Mouse (Mus musculus) embryonic stem cell, embryonic (primary cell): ENCODE results near the gene Pnkp.

Experiments used
- CTCF ChIA-PET, 4 experiments: fragments of 300-600 bp in 2 of 4; fragments of 350-600 bp in 2 of 4; sonication (Branson Sonifier 250); formaldehyde crosslinking; loops; one replicate each; lab custom pipeline; 2022; ENCODE audit warnings: inconsistent platforms in 2 of 4; lab: Charles Lee
- POLR2A ChIA-PET, 4 experiments: fragments of 300-600 bp in 2 of 4; fragments of 350-600 bp in 2 of 4; sonication (Branson Sonifier 250); formaldehyde crosslinking; loops; one replicate each; lab custom pipeline; 2022; ENCODE audit warnings: antibody characterized with exemption in 4 of 4, inconsistent platforms in 1 of 4; lab: Charles Lee

Pnkp gene

DNA sequence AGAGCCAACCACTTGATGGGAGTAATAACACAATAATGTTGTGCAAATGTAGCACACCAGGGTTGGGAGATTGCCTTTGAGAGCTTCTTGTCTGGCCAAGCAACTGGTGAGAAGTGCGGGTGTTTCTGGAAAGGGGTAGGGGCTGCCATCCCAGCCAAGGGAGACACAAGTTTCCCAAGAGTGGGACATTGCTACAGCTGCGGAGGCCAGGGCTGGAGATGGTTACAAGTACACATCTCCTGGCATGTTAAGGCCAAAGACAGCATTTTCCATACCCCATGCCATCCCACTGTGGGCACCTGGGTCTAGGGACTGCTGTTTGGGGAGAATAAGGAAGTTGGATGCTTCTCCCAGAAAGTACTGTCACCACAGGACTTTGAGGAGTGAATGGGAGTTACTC, 3.9 kb upstream of the Pnkp start:
- CTCF ChIA-PET = interaction anchor here in 2 of 4 experiments (1.1 to 1.7 kb wide), 2 partner anchors 7 to 28 kb away, joined by 3 to 4 read pairs; no protein-coding TSS in a partner anchor
- POLR2A ChIA-PET = interaction anchor here in 2 of 4 experiments (0.6 to 52.0 kb wide), 13 partner anchors 4 to 210 kb away, joined by 3 to 2007 read pairs (median 12); partner anchors contain the start of genes Atf5 (in 2 of the 2), Il4i1 (in 2 of the 2), Nup62 (in 2 of the 2) and Ptov1 (in 2 of the 2)

DNA sequence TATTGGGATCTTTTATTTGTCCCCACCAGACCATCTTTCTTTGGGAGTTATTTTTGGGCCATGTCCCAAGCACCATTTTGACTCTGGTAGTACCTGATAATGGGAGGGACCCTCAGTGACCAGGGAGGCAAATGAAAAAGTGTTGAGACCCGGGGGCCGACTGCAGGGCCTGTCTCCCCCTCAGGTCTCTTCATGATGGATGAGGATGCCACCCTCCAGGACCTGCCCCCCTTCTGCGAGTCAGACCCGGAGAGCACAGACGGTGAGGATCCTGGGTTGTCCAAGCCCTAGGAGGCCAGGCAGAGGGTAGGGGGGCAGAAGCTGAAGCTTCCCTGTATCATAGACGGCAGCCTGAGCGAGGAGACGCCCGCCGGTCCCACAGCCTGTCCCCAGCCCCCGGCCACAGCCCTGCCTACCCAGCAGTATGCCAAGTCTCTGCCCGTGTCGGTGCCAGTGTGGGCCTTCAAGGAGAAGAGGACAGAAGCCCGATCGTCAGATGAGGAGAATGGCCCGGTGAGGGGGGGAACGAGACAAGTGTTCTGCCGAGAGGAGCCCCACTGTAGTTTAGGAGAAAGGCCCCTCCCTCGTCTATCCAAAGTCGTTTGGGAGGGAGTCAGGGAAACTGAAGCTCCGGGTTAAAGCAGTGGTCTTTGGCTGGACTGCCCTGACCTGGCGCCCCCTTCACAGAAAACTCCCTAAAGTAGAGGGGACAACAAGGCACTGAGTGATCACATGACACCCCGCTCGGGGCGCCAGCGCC, 3.2 kb upstream of the Pnkp start:
- ChIA-PET CTCF (interaction anchor here in 3 of 4 experiments (0.6 to 1.7 kb wide), 7 partner anchors 16 to 229 kb away, joined by 4 to 5 read pairs (median 4); partner anchors contain the start of gene Ptov1 (in 1 of the 3)), POLR2A (interaction anchor here (0.6 to 52.0 kb wide), 29 partner anchors 5 to 270 kb away, joined by 3 to 2007 read pairs (median 5); partner anchors contain the start of genes Atf5 (in 3 of the 4), Il4i1 (in 3 of the 4), Nup62 (in 3 of the 4) and Ptov1 (in 3 of the 4))

DNA sequence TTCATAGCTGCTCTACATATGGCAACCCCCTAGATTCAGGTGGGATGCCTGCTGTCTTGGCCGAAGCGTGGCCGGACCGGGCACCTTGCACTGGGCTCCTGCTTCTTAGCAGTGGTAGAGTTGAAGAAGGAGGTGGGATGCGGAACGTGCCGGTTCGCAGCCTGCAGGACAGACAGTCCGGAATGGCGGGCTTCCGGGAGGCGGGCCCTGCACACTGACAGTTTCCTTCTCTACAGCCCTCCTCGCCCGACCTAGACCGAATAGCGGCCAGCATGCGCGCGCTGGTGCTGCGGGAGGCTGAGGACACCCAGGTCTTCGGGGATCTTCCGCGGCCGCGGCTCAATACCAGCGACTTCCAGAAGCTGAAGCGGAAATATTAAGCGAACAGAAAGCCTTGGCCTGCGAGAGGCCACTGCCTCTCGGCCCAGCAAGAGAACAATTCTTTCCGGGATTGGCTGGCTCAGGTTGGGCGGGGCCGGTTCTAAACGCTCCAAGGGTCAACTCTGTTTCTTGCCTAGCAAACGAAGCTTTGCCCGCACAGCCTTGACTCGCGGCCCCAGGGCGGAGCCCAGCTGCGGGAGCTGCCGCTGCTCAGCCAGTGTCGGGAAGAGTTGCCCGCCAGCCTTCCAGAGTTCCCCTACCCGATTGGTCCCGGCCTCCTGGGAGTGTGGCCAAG, 2.4 kb upstream of the Pnkp start:
- POLR2A ChIA-PET = interaction anchor here (0.6 to 52.0 kb wide), 39 partner anchors 5 to 269 kb away, joined by 3 to 2007 read pairs (median 4); partner anchors contain the start of genes Atf5 (in 3 of the 4), Il4i1 (in 3 of the 4), Nup62 (in 3 of the 4) and Ptov1 (in 3 of the 4)
- CTCF ChIA-PET = interaction anchor here in 2 of 4 experiments (0.6 to 1.7 kb wide), 9 partner anchors 15 to 229 kb away, joined by 3 to 7 read pairs (median 4); partner anchors contain the start of gene Ptov1 (in 1 of the 2)

DNA sequence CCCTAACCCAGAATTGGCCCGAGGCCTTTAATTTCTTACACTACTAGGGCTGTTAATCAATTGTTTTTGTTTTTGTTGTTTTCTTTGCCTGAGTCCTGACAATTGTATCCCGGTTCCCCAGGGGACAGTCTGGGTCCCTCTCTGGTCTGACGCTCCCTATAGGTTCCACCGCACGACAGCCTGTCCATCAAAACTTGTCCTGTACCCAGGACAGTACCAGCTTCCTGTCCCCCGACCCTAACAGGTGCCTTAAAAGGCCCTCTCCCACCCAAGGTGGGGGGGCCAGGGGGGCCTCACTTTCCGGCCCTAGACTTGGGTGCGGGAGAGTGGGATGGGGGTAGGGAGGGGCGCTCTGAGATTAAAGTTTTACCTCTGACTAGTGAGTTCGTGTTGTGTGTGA, 1.9 kb upstream of the Pnkp start:
- CTCF ChIA-PET = interaction anchor here in 2 of 4 experiments (0.7 to 1.7 kb wide), 7 partner anchors 15 to 162 kb away, joined by 3 to 7 read pairs (median 4); partner anchors contain the start of gene Ptov1 (in 1 of the 2)
- POLR2A ChIA-PET = interaction anchor here in 3 of 4 experiments (0.6 to 52.0 kb wide), 35 partner anchors 6 to 265 kb away, joined by 3 to 2007 read pairs (median 4); partner anchors contain the start of genes Atf5 (in 3 of the 3), Il4i1 (in 3 of the 3), Nup62 (in 3 of the 3) and Ptov1 (in 3 of the 3)

DNA sequence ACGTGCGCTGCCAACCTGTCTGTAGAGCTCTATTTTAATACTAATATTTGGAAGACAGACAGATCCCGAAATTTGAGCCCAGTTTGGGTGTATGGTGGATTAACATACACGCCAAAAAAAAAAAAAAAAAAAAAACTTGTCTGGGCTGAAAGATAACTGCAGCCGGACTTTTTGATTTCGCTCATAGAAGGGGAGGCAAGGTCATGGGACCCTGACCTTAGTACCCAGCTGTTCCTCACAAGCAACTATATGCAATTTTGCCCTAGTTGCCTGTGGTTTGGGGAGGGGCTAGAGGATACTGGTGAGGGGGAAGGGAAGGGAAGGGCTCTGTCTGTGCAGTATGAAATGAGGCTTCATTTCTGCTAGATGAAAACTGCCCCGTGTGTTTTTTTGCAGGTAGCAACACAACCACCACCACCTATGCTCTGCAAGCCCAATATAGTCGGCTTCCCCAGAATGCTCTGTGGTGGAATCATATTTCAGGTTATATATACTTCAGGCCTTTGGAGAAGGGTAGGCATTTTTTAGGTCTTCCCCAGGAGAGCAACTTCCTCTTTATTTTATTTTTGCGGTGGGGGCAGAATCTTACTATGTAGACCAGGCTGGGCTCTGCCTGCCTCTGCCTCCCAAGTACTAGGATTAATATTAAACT, 548 bp upstream of the Pnkp start:
- ChIA-PET POLR2A (interaction anchor here in 3 of 4 experiments (0.6 to 52.0 kb wide), 36 partner anchors 7 to 600 kb away, joined by 3 to 2007 read pairs (median 7); partner anchors contain the start of genes Atf5 (in 3 of the 3), Il4i1 (in 3 of the 3), Nup62 (in 3 of the 3) and Ptov1 (in 3 of the 3)), CTCF (interaction anchor here in 1 of 4 experiments (0.6 to 0.8 kb wide), 2 partner anchors 31 to 111 kb away, joined by 3 read pairs; no protein-coding TSS in a partner anchor)

DNA sequence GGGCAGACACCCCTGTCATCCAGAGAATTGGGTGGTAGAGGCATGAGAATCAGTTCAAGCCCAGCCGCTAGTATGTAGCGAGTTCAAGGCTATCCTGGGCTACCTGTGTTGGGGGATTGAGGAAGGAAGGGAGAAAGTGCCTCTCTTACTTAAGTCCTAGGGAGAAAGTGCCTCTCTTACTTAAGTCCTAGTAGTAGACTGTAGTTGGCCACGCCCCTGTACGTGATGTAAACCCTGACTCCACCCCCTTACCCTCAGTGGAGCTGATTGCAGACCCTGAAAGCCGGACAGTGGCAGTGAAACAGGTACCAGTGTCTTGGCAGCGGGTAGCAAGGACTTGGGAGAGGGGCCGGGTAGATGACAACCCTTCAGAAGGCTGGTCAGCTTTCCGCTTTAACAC, 966 bp downstream of the Pnkp start:
- ChIA-PET CTCF (interaction anchor here in 2 of 4 experiments (0.8 to 1.6 kb wide), 4 partner anchors 10 to 128 kb away, joined by 4 to 11 read pairs (median 4); partner anchors contain the start of genes Akt1s1 (in 1 of the 2), Ptov1 (in 1 of the 2) and Tbc1d17 (in 1 of the 2)), POLR2A (interaction anchor here (0.6 to 52.0 kb wide), 36 partner anchors 8 to 602 kb away, joined by 3 to 2007 read pairs (median 6); partner anchors contain the start of genes Akt1s1 (in 3 of the 4), Ptov1 (in 3 of the 4), Tbc1d17 (in 3 of the 4) and Atf5 (in 2 of the 4))

DNA sequence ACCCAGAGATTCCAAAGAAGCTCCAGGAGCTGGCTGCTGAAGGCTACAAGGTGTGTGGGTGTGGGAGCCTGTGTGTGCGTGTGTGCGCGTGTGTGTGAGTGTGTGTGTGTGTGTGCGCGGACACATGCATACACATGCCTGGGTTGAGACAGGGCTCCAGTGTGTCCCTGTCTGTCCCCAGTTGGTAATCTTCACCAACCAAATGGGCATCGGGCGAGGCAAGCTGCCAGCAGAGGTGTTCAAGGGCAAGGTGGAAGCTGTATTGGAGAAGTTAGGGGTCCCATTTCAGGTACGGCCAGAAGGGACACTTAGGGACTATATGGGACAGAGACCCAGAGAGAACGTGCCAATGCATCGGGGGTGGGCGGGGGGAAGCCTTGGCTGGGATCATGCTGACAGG, 3.0 kb downstream of the Pnkp start:
- CTCF ChIA-PET = interaction anchor here (0.6 to 2.2 kb wide), 26 partner anchors 7 to 207 kb away, joined by 3 to 15 read pairs (median 4); partner anchors contain the start of genes Ptov1 (in 3 of the 4), Tbc1d17 (in 2 of the 4), Akt1s1 (in 1 of the 4) and Ap2a1 (in 1 of the 4)
- POLR2A ChIA-PET = interaction anchor here in 3 of 4 experiments (0.6 to 52.0 kb wide), 24 partner anchors 9 to 246 kb away, joined by 3 to 2007 read pairs (median 5); partner anchors contain the start of genes Tbc1d17 (in 3 of the 3), Akt1s1 (in 2 of the 3), Il4i1 (in 2 of the 3) and Nup62 (in 2 of the 3)

DNA sequence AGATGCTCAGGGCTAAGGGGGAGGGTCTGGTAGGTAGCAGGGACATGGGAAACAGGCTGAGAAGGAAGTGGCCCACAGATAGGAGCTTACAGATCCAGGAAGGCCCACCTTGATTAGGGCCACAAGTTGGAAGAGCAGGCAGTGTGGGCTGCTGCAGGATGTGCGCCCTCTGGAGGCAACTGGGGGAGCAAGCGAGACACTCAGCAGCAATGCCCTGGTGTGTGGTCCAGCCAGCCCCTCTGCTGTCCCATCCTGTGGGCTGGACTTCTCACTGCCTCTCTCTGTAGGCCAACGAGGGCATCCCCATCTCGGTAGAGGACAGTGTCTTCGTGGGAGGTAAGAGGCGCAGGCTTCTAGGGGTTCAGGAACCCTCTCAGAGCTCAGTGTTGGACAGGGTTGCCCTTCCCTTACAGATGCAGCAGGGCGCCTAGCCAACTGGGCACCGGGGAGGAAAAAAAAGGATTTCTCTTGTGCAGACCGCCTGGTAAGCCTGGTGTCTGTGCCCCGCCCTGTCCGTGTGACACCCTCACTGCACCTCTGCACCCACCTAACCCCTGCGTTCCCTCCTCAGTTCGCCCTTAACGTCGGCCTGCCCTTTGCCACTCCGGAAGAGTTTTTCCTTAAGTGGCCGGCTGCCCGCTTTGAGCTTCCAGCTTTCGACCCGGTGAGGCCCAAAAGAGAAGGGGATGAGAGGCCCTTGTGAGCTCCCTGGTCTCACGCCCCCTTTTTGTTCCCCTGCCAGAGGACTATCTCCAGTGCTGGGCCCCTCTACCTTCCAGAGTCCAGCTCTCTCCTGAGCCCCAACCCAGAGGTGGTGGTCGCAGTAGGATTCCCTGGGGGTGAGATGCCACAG, 3.9 kb downstream of the Pnkp start:
- ChIA-PET CTCF (interaction anchor here (0.5 to 2.2 kb wide), 33 partner anchors 8 to 270 kb away, joined by 3 to 15 read pairs (median 4); partner anchors contain the start of genes Ptov1 (in 3 of the 4), Tbc1d17 (in 2 of the 4), Akt1s1 (in 1 of the 4) and Ap2a1 (in 1 of the 4)), POLR2A (interaction anchor here in 3 of 4 experiments (0.6 to 52.0 kb wide), 32 partner anchors 8 to 537 kb away, joined by 3 to 2007 read pairs (median 4); partner anchors contain the start of genes Tbc1d17 (in 3 of the 3), Akt1s1 (in 2 of the 3), Il4i1 (in 2 of the 3) and Nup62 (in 2 of the 3))

DNA sequence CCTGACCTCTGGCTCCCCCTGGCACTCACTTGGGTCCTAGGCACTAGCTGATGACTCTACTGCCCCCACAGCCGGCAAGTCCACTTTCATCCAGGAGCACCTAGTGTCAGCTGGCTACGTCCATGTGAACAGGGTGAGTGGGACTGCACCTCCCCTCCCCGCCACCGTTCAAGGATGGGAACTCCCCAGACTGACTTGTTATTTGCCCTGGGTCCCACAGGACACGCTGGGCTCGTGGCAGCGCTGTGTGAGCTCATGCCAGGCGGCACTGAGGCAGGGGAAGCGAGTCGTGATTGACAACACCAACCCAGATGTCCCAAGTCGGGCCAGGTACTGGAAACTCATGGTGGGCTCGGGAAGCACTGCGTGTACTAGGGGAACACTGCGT, 4.5 kb downstream of the Pnkp start:
- POLR2A ChIA-PET = interaction anchor here in 3 of 4 experiments (0.6 to 52.0 kb wide), 18 partner anchors 9 to 538 kb away, joined by 3 to 2007 read pairs (median 6); partner anchors contain the start of genes Tbc1d17 (in 3 of the 3), Akt1s1 (in 2 of the 3), Il4i1 (in 2 of the 3) and Nup62 (in 2 of the 3)
- CTCF ChIA-PET = interaction anchor here in 3 of 4 experiments (0.5 to 2.2 kb wide), 21 partner anchors 8 to 271 kb away, joined by 3 to 15 read pairs (median 5); partner anchors contain the start of genes Ptov1 (in 2 of the 3), Tbc1d17 (in 2 of the 3), Akt1s1 (in 1 of the 3) and Ap2a1 (in 1 of the 3)

DNA sequence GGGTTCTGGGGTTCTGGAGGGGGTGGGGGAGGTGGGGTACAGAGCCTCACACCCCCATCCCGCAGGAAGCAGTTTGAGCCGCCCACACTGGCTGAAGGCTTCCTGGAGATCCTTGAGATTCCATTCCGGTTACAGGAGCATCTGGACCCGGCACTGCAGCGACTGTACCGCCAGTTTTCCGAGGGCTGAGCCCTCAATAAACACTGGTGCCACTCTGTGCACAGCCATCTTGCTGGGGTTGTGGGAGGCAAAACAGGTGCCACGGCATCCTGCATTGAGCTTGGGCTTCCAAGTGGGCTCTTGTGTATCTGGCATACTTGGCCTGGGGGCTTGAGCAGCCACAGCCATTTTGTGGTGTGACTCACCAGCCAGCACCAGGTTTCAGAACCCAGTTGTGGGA, 5.5 kb downstream of the Pnkp start:
- POLR2A ChIA-PET = interaction anchor here (0.5 to 52.0 kb wide), 7 partner anchors 11 to 934 kb away, joined by 3 to 2007 read pairs (median 4); partner anchors contain the start of genes Akt1s1 (in 2 of the 4), Tbc1d17 (in 2 of the 4), Atf5 (in 1 of the 4) and Il4i1 (in 1 of the 4)
- CTCF ChIA-PET = interaction anchor here in 2 of 4 experiments (0.6 to 0.7 kb wide), 2 partner anchors 104 to 178 kb away, joined by 3 to 5 read pairs; no protein-coding TSS in a partner anchor

DNA sequence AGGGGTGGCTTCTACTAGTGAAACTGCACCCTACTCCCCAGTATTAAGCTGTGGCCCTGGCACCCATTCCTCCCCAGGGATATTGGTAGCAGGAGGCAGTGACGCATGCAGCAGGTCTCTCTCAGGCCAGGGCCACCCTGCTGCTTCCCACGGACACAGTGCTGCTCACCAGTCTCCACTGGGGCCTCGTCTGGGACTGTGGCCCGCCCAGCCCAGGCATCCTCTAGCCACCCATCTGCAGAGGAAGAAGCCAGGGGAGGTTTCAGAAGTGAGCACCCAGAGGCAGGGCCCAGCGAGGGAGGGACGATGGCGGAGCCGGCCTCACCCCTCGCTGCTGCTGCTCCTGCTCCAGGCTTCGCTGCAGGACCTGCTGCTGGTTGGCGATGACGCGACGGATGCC, 6.3 kb downstream of the Pnkp start:
- ChIA-PET CTCF (no interaction called here), POLR2A (interaction anchor here in 3 of 4 experiments (0.6 to 52.0 kb wide), 7 partner anchors 8 to 89 kb away, joined by 3 to 2007 read pairs (median 3); partner anchors contain the start of genes Akt1s1 (in 2 of the 3), Tbc1d17 (in 2 of the 3), Atf5 (in 1 of the 3) and Il4i1 (in 1 of the 3))

DNA sequence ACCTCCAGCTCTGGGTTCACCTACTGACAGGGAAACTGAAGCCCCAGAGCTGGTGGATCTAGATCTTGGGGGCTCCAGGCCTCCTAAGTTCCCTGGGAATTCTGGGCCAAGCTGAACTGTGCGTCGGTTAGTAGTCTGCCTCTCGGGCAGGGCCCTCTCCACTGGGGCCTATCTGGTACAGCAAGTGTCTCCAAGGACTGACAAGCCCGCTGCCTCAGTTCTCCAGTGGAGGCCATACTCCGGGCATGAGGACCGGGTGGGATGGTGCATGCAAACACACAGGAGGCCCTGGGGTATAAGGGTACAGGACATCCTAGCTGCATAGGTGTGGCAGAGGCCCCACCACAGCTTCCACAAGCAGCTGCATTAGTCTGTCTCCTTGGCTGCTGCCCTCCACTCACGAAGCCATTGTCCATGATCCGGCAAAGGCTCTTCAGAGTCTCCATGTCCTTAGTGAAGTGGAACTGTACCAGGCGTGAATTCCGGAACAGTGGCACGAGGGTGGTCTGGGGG, 7.1 kb downstream of the Pnkp start:
- CTCF ChIA-PET = interaction anchor here in 1 of 4 experiments (1.6 kb wide), 1 partner anchor 15 kb away, joined by 7 read pairs; the partner anchor contains the start of genes Akt1s1 and Tbc1d17
- POLR2A ChIA-PET = interaction anchor here in 3 of 4 experiments (0.6 to 52.0 kb wide), 17 partner anchors 9 to 589 kb away, joined by 3 to 2007 read pairs (median 3); partner anchors contain the start of genes Akt1s1 (in 2 of the 3), Tbc1d17 (in 2 of the 3), Atf5 (in 1 of the 3) and Il4i1 (in 1 of the 3)

DNA sequence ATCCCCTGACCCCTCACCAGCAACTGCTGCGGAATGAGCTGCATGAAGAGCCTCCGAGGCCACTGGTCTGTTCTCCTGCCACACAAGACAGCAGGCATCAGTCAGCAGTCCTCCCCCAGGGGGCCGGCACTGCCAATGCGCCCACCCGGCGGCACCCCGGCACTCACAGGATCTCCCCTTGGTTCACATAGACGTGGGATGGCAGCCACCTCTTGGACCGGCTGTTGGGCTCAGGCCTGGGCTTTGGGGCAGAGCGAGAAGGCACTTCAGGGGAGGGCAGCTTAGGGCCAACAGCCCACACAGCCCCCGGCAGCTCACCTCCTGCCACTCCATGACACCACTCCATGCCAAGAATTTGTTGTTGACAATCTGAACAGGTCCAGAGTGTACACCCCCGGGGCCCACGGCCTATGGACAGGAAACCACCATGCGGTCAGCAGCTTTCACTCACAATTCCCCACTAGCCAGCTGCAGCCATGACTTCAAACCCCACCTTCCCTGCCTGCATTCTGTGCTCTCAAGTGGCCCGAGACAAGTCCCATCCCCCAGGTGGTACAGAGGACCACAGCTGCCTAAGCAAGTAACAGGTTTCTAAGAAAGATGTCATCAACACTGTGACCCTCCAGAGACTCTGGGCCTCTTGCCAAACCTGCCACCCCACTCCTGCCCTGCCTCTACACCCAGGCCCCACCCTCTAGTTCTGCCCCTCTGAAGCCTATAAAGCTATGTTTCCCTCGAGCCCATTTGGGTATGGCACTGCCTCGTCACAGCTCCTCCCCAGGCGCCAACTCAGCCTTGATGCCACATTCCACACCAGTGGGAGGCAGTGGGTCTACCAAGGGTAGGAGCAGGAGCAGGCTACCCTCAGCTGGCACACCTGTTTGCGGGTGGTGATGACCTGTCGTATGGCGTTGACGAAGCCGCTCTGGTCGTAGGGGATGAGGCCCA, 7.9 kb downstream of the Pnkp start:
- POLR2A ChIA-PET = interaction anchor here in 3 of 4 experiments (0.6 to 52.0 kb wide), 20 partner anchors 10 to 590 kb away, joined by 3 to 2007 read pairs (median 3); partner anchors contain the start of genes Akt1s1 (in 2 of the 3), Atf5 (in 2 of the 3), Il4i1 (in 2 of the 3) and Nup62 (in 2 of the 3)
- CTCF ChIA-PET = interaction anchor here in 1 of 4 experiments (1.6 kb wide), 1 partner anchor 16 kb away, joined by 7 read pairs; the partner anchor contains the start of genes Akt1s1 and Tbc1d17
